Mouse (Mus musculus): ENCODE measurements at regions not wholly inside any gene's neighbourhood (a gene's known extent, or its start where the extent isn't known, plus 50 kb on each side); places are given as distances from the start of the nearest gene placed in this dataset.

DNA sequence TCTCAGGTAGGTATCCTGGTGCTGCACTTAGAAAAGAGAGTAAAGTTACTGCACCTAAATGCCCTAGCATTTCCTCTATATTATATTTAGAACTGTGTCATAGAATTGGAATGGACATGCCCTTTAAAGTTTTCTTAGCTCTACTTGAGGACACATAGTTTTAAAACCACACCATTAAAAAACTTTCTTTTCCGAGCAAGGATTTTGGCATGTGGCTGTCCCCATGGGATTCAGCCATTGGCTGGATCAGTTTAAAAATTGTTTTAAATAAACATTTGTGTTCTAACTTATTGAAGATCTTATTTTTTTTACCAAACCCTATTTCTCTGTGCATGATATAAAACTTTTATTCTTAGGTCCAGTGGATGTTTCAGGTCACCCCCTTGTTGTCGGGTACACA is 484.2 kb upstream of the Nr2f2 start:
- TF ChIP-seq HCFC1 (IDR thresholded peaks at IDR 0.05; ENCODE audit: borderline replicate concordance, insufficient read depth, low read length) (no peak), ZC3H11A (IDR thresholded peaks at IDR 0.05; ENCODE audit: borderline replicate concordance, low read depth, low read length) (no peak), ZNF384 (IDR thresholded peaks at IDR 0.05; ENCODE audit: low read depth, low read length) (no peak), MAFK (IDR thresholded peaks at IDR 0.05; ENCODE audit: insufficient read depth, low read depth, low read length) (no peak)
